Comparison of ENCODE assay signal across 13 mouse cellular contexts in genomic region chr3:123174379-123174697, GRCm38 (mm10).
DNase-seq lines count a peak whose midpoint lies in the region; ATAC-seq and TF ChIP-seq lines count a peak whose summit lies in the region.
"Had no signal": no experiment of that assay in that cellular context is flagged by ENCODE, and none has a peak within 500 bp of the region (broad histone marks: within the 10 kb centered on the region; RNA-seq: fewer than 3 reads in every experiment).

No protein-coding gene starts in this region.

- H3K27me3 ChIP-seq in heart, embryonic 16.5 days (ENCODE audit: control insufficient read depth, insufficient read depth, low read length), result no peaks in the 10 kb centered on the region
- no peaks in the 10 kb centered on the region for H3K27me3 ChIP-seq in small intestine, adult 2 months (ENCODE audit: control insufficient read depth, insufficient read depth, low read length)
- H3K27me3 ChIP-seq: liver, embryonic 15.5 days had no signal

- 82% methylated on average over 8 of the region's 8 CpGs for WGBS in heart, embryonic 16.5 days
- 75% methylated on average over 8 of the region's 8 CpGs for WGBS in small intestine, adult 2 months

- no peak overlapping the region for H3K4me3 ChIP-seq in heart, embryonic 16.5 days (ENCODE audit: low read length)
- no peak overlapping the region for H3K4me3 ChIP-seq in small intestine, adult 2 months (ENCODE audit: low read depth, low read length)
- H3K4me3 ChIP-seq: liver, embryonic 15.5 days had no signal

- no peaks in the 10 kb centered on the region for H3K9me3 ChIP-seq in heart, embryonic 16.5 days (replicated peaks; ENCODE audit: control insufficient read depth, low read length)
- H3K9me3 ChIP-seq: liver, embryonic 15.5 days had no signal

- DNase-seq in heart, adult 8-10 months (ENCODE audit: low spot score), result no peak
- peak; percentile 46 for DNase-seq in T-cell, adult 2 months (ENCODE audit: low spot score)
- DNase-seq in induced T-regulatory cell, adult 2 months (ENCODE audit: low read depth), result peak; percentile 82
- no peak for DNase-seq in urinary bladder, postnatal 36 days (ENCODE audit: low spot score in 2 of 2)
- DNase-seq in cerebellum, postnatal 4 days (ENCODE audit: low spot score in 2 of 2), result no peak
- DNase-seq in layer of hippocampus, adult 18-20 months (ENCODE audit: low spot score in 2 of 2), result no peak
- DNase-seq: adrenal gland, adult 2 months; cerebellum, adult 8-10 months; kidney, postnatal 14 days had no signal

- peaks cover 9% of the 10 kb centered on the region for H3K4me1 ChIP-seq in heart, embryonic 16.5 days (ENCODE audit: control insufficient read depth, insufficient read depth, low read length)
- peaks cover 7% of the 10 kb centered on the region for H3K4me1 ChIP-seq in small intestine, adult 2 months (ENCODE audit: control insufficient read depth, insufficient read depth, insufficient read length, low read length)
- H3K4me1 ChIP-seq: liver, embryonic 15.5 days had no signal

- no peak for TF ChIP-seq POLR2A in small intestine, adult 2 months (IDR thresholded peaks at IDR 0.05; ENCODE audit: low read depth, low read length)

- H3K27ac ChIP-seq in heart, embryonic 16.5 days (ENCODE audit: low read length), result peak overlapping the region; percentile 25
- H3K27ac ChIP-seq in small intestine, adult 2 months (ENCODE audit: insufficient read depth, low read depth, low read length), result peak overlapping the region; percentile 64
- H3K27ac ChIP-seq: liver, embryonic 15.5 days had no signal

- no peak for TF ChIP-seq CTCF in small intestine, adult 2 months (IDR thresholded peaks at IDR 0.05; ENCODE audit: extremely low read depth, insufficient read length, insufficient replicate concordance, low read depth, low read length)

- H3K9ac ChIP-seq in heart, embryonic 16.5 days (ENCODE audit: low read length), result no peak overlapping the region
- H3K9ac ChIP-seq: liver, embryonic 15.5 days had no signal

- H3K36me3 ChIP-seq in heart, embryonic 16.5 days (ENCODE audit: control insufficient read depth, insufficient read depth), result no peaks in the 10 kb centered on the region
- H3K36me3 ChIP-seq in small intestine, adult 2 months (ENCODE audit: control insufficient read depth, insufficient read depth, low read length), result no peaks in the 10 kb centered on the region
- H3K36me3 ChIP-seq: liver, embryonic 15.5 days had no signal

- H3K4me2 ChIP-seq in heart, embryonic 16.5 days (ENCODE audit: low read depth, low read length), result no peak overlapping the region
- H3K4me2 ChIP-seq: liver, embryonic 15.5 days had no signal

- no peak for ATAC-seq in heart, embryonic 16.5 days (replicated peaks; ENCODE audit: extremely low read depth, insufficient read depth, low FRiP score)
- ATAC-seq: intestine, embryonic 16.5 days had no signal

Comparison
In these comparisons a context has a peak if more than half of its experiments do, and no peak if none do; other contexts are left out.
1. DNase-seq: peak in T-cell, adult 2 months (single experiment) and induced T-regulatory cell, adult 2 months (single experiment); none in heart, adult 8-10 months (single experiment), urinary bladder, postnatal 36 days (0 of 2), cerebellum, postnatal 4 days (0 of 2) and layer of hippocampus, adult 18-20 months (0 of 2).